Mouse (Mus musculus) lung, postnatal 0 days (tissue): ENCODE data around the gene C130074G19Rik.

Experiments
- CTCF ChIP-seq: IDR thresholded peaks from 2 replicates; pipeline ENCODE4 v1.5.1; 2016; ENCODE audit warnings: antibody characterized with exemption, mild to moderate bottlenecking
- EP300 ChIP-seq: IDR thresholded peaks from 2 replicates; pipeline ENCODE4 v1.6.1; 2016; ENCODE audit warnings: antibody characterized with exemption, mild to moderate bottlenecking, control low read depth

- no peak for TF ChIP-seq CTCF
- TF ChIP-seq EP300: no peak
These were observed 25.5 kb upstream of the C130074G19Rik start for GRCm38 (mm10) chr1:184908558-184908957.
